Mouse (Mus musculus) yolk sac, embryonic 10.5 days (tissue): ENCODE data around the gene Cnksr2.

Source experiments
- DNase-seq: peaks from one replicate; pipeline ENCODE4 v3.0.0-alpha.2; 2017; ENCODE audit warnings: low spot score

The Cnksr2 gene

GRCm38 (mm10) chrX:158043057-158043843, at the start of gene Cnksr2:
Cnksr2 (minus strand) TSS chrX:158043294.
- DNase-seq = peak; percentile 12

GRCm38 (mm10) chrX:158043844-158044140, 698 bp upstream of the Cnksr2 start:
- no peak for DNase-seq

- peak; percentile 6 for DNase-seq
Observed at GRCm38 (mm10) chrX:158042255-158043056, 638 bp downstream of the Cnksr2 start.

DNA sequence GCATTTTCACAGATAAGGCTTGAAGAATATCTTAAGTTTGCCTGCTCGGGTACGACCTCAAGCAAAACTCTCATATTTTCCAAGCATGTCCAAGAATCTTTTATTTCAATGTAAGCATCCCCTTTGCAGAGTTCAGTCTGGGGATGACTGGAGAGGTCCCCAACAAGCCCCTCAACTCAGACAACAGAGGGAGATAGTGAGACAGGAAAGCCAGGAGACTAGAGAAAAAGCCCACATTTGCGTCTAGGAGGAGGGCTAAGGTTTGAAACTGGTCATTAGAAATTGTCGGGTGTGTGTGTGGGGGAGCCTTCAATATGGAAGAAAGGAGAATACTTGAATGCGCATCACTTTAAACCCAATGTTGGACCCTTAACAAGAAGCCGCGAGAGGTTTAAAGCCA, 1.4 kb downstream of the Cnksr2 start:
- DNase-seq = no peak

- no peak for DNase-seq
Observed at GRCm38 (mm10) chrX:157951698-157952097, 91.4 kb downstream of the Cnksr2 start.

DNA sequence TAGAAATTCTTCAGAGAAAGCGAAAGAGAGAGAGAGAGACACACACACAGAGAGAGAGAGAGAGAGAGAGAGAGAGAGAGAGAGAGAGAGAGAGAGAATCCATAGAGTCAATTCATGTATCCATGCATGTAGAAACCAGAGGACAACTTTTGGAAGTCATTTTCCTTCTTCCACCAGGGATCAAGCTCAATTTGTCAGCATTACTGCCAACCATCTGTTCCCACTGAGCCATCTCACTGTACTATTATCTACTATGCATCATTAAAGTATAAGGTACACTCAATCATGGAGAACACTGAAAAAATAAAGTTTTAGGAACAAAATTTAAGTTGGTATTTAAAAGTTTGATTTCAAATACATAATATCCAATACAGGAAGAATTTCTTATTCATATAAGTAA, 93.8 kb downstream of the Cnksr2 start:
- DNase-seq = no peak

- no peak for DNase-seq
Observed at GRCm38 (mm10) chrX:157945121-157945520, 98.0 kb downstream of the Cnksr2 start.

GRCm38 (mm10) chrX:157936611-157937010, 106.5 kb downstream of the Cnksr2 start:
- DNase-seq = no peak

- DNase-seq = no peak
Observed at GRCm38 (mm10) chrX:157920093-157920492, 123.0 kb downstream of the Cnksr2 start.

- DNase-seq = no peak
Observed at GRCm38 (mm10) chrX:157829983-157830382, 213.1 kb downstream of the Cnksr2 start.

- DNase-seq = no peak
Observed at GRCm38 (mm10) chrX:157818921-157819260, 224.2 kb downstream of the Cnksr2 start.

GRCm38 (mm10) chrX:157818207-157818920, 224.7 kb downstream of the Cnksr2 start, which contains the start of gene Klhl34:
Klhl34 (plus strand) TSS chrX:157818435.
- no peak for DNase-seq

- DNase-seq = peak; percentile 12
Observed at GRCm38 (mm10) chrX:157817571-157818206, 225.4 kb downstream of the Cnksr2 start.

GRCm38 (mm10) chrX:157809721-157810120, 233.4 kb downstream of the Cnksr2 start:
- no peak for DNase-seq

- DNase-seq = no peak
Observed at GRCm38 (mm10) chrX:157801669-157802068, 241.4 kb downstream of the Cnksr2 start.
